Mouse (Mus musculus): ENCODE measurements around the gene Pitpnb.

Pitpnb gene

GRCm38 (mm10) chr5:111330417-111331098 is at the start of gene Pitpnb:
TSS of gene Pitpnb (plus strand) at chr5:111330763.
- peak; percentile 98 to 100 for DNase-seq

GRCm38 (mm10) chr5:111284420-111285175 is 46.0 kb upstream of the Pitpnb start:
- no peak for DNase-seq

- DNase-seq = no peak
Observed at GRCm38 (mm10) chr5:111287571-111287970, 43.0 kb upstream of the Pitpnb start.

GRCm38 (mm10) chr5:111288486-111288885 is 42.1 kb upstream of the Pitpnb start:
- no peak for DNase-seq

- DNase-seq = no peak
Observed at GRCm38 (mm10) chr5:111290071-111290470, 40.5 kb upstream of the Pitpnb start.

GRCm38 (mm10) chr5:111291639-111292038 is 38.9 kb upstream of the Pitpnb start:
- DNase-seq = peak in 1 of 2 experiments; percentile 33

GRCm38 (mm10) chr5:111297801-111298200 is 32.8 kb upstream of the Pitpnb start:
- no peak for DNase-seq

GRCm38 (mm10) chr5:111298706-111299105 is 31.9 kb upstream of the Pitpnb start:
- DNase-seq = no peak

- no peak for DNase-seq
Observed at GRCm38 (mm10) chr5:111300776-111301175, 29.8 kb upstream of the Pitpnb start.

- DNase-seq = no peak
Observed at GRCm38 (mm10) chr5:111301736-111302135, 28.8 kb upstream of the Pitpnb start.

- DNase-seq = no peak
Observed at GRCm38 (mm10) chr5:111304730-111305129, 25.8 kb upstream of the Pitpnb start.

- no peak for DNase-seq
Observed at GRCm38 (mm10) chr5:111310185-111310584, 20.4 kb upstream of the Pitpnb start.

GRCm38 (mm10) chr5:111313833-111314232 is 16.7 kb upstream of the Pitpnb start:
- DNase-seq = no peak

- DNase-seq = no peak
Observed at GRCm38 (mm10) chr5:111315061-111315460, 15.5 kb upstream of the Pitpnb start.

- DNase-seq = no peak
Observed at GRCm38 (mm10) chr5:111317526-111317925, 13.0 kb upstream of the Pitpnb start.

GRCm38 (mm10) chr5:111318946-111319345 is 11.6 kb upstream of the Pitpnb start:
- no peak for DNase-seq

GRCm38 (mm10) chr5:111325813-111326212 is 4.8 kb upstream of the Pitpnb start:
- DNase-seq = no peak

- no peak for DNase-seq
Observed at GRCm38 (mm10) chr5:111327420-111327819, 3.1 kb upstream of the Pitpnb start.

GRCm38 (mm10) chr5:111329782-111330416 is 664 bp upstream of the Pitpnb start:
- no peak for DNase-seq

GRCm38 (mm10) chr5:111331099-111331435 is 504 bp downstream of the Pitpnb start:
- no peak for DNase-seq

GRCm38 (mm10) chr5:111335939-111336691 is 5.6 kb downstream of the Pitpnb start:
- no peak for DNase-seq

- DNase-seq = no peak
Observed at GRCm38 (mm10) chr5:111341609-111342008, 11.0 kb downstream of the Pitpnb start.

- no peak for DNase-seq
Observed at GRCm38 (mm10) chr5:111344721-111345400, 14.3 kb downstream of the Pitpnb start.
